Mouse (Mus musculus) MEL (cell line): ENCODE results near the gene U2af1l4. TPM values are rescaled to one million over a fixed set of nuclear protein-coding genes. Genes with fewer than 3 reads are reported as not detected.

Experiments used
- DNase-seq: peaks from one replicate; pipeline ENCODE4 v3.0.0; 2011; ENCODE audit warnings: low read depth, low spot score
- H3K27ac ChIP-seq: 2 replicates; pipeline ENCODE4 v1.5.1; 2012; ENCODE audit warnings: low read depth, mild to moderate bottlenecking, control low read depth, low read length, moderate library complexity; ENCODE audit not compliant: control insufficient read depth
- H3K27me3 ChIP-seq, 2 experiments: fragments of 150-350 bp in 1 of 2; sonication (generic) in 1 of 2; 2 replicates each; pipeline ENCODE4 v1.6.1; 2012; ENCODE audit warnings: low read length in 2 of 2, mild to moderate bottlenecking in 2 of 2, improper control_type of control experiment in 1 of 2, moderate library complexity in 1 of 2; ENCODE audit not compliant: insufficient read depth in 2 of 2, control insufficient read depth in 1 of 2
- H3K36me3 ChIP-seq, 2 experiments: 2 replicates each; pipeline ENCODE4 v1.6.1; 2012 to 2014; ENCODE audit warnings: low read length in 2 of 2, improper control_type of control experiment in 1 of 2, inconsistent platforms in 1 of 2, mild to moderate bottlenecking in 1 of 2; ENCODE audit not compliant: insufficient read depth in 2 of 2, control insufficient read depth in 1 of 2
- H3K4me1 ChIP-seq, 2 experiments: fragments of 150-350 bp in 1 of 2; sonication (generic) in 1 of 2; 2 replicates each; pipeline ENCODE4 v1.6.1; 2012; ENCODE audit warnings: low read length in 2 of 2, improper control_type of control experiment in 1 of 2, mild to moderate bottlenecking in 1 of 2; ENCODE audit not compliant: insufficient read depth in 2 of 2, control insufficient read depth in 1 of 2
- H3K4me3 ChIP-seq, 2 experiments: fragments of 150-350 bp in 1 of 2; sonication (generic) in 1 of 2; 2 replicates each; pipeline ENCODE4 v1.5.1; 2012; ENCODE audit warnings: low read depth in 2 of 2, low read length in 2 of 2, mild to moderate bottlenecking in 2 of 2, moderate library complexity in 2 of 2, control low read depth in 1 of 2, improper control_type of control experiment in 1 of 2; ENCODE audit not compliant: control insufficient read depth in 1 of 2, insufficient read depth in 1 of 2
- H3K79me2 ChIP-seq: 2 replicates; pipeline ENCODE4 v1.6.1; 2012; ENCODE audit warnings: mild to moderate bottlenecking, low read length, moderate library complexity; ENCODE audit not compliant: control insufficient read depth, poor library complexity, insufficient read depth
- H3K9ac ChIP-seq: 2 replicates; pipeline ENCODE4 v1.6.1; 2012; ENCODE audit warnings: low read depth, mild to moderate bottlenecking, control low read depth, low read length, moderate library complexity; ENCODE audit not compliant: control insufficient read depth, poor library complexity, severe bottlenecking
- H3K9me3 ChIP-seq: fragments of 150-350 bp; sonication (generic); replicated peaks from 2 replicates; pipeline ENCODE4 v1.6.1; 2012; ENCODE audit warnings: mild to moderate bottlenecking, low read length, improper control_type of control experiment, moderate library complexity; ENCODE audit not compliant: insufficient read depth
- BHLHE40 ChIP-seq: IDR thresholded peaks from 2 replicates; pipeline ENCODE4 v1.6.1; 2012; ENCODE audit warnings: low read depth, mild to moderate bottlenecking, inconsistent platforms, low read length, improper control_type of control experiment, borderline replicate concordance
- CHD1 ChIP-seq: IDR thresholded peaks from 2 replicates; pipeline ENCODE4 v1.6.1; 2012; ENCODE audit warnings: low read depth, mild to moderate bottlenecking, inconsistent platforms, low read length, improper control_type of control experiment
- CHD2 ChIP-seq: IDR thresholded peaks from 2 replicates; pipeline ENCODE4 v1.6.1; 2011; ENCODE audit warnings: low read length, improper control_type of control experiment
- CTCF ChIP-seq, 3 experiments: IDR thresholded peaks in 2 of 3; conservative IDR thresholded peaks in 1 of 3; 2 replicates each; pipeline ENCODE4 v1.5.1; 2011 to 2012; ENCODE audit warnings: low read length in 3 of 3, low read depth in 2 of 3, mild to moderate bottlenecking in 2 of 3, improper control_type of control experiment in 1 of 3, inconsistent platforms in 1 of 3, mixed read lengths in 1 of 3, moderate library complexity in 1 of 3; ENCODE audit not compliant: control insufficient read depth in 1 of 3, insufficient read depth in 1 of 3, poor library complexity in 1 of 3, severe bottlenecking in 1 of 3
- ELF1 ChIP-seq: IDR thresholded peaks from 2 replicates; pipeline ENCODE4 v1.6.1; 2014; ENCODE audit warnings: low read depth, mild to moderate bottlenecking, inconsistent platforms, low read length, improper control_type of control experiment, moderate library complexity
- ETS1 ChIP-seq: IDR thresholded peaks from 2 replicates; pipeline ENCODE4 v1.6.1; 2012; ENCODE audit warnings: low read depth, mild to moderate bottlenecking, inconsistent platforms, low read length, improper control_type of control experiment, moderate library complexity
- GATA1 ChIP-seq: IDR thresholded peaks from 2 replicates; pipeline ENCODE4 v1.6.1; 2011; ENCODE audit warnings: low read depth, low read length, improper control_type of control experiment
- KAT2A ChIP-seq: conservative IDR thresholded peaks from 2 replicates; pipeline ENCODE4 v1.6.1; 2012; ENCODE audit warnings: low read depth, low read length, improper control_type of control experiment, inconsistent platforms
- MAX ChIP-seq: IDR thresholded peaks from 2 replicates; pipeline ENCODE4 v1.6.1; 2011; ENCODE audit warnings: low read length, improper control_type of control experiment
- MAZ ChIP-seq: IDR thresholded peaks from 2 replicates; pipeline ENCODE4 v1.6.1; 2012; ENCODE audit warnings: low read depth, mild to moderate bottlenecking, inconsistent platforms, low read length, improper control_type of control experiment
- MXI1 ChIP-seq: IDR thresholded peaks from 2 replicates; pipeline ENCODE4 v1.6.1; 2011; ENCODE audit warnings: mild to moderate bottlenecking, low read depth, low read length, improper control_type of control experiment
- MYC ChIP-seq: IDR thresholded peaks from 2 replicates; pipeline ENCODE4 v1.6.1; 2011; ENCODE audit warnings: low read depth, mild to moderate bottlenecking, low read length, improper control_type of control experiment, moderate library complexity
- POLR2AphosphoS2 ChIP-seq: IDR thresholded peaks from 2 replicates; pipeline ENCODE4 v1.6.1; 2011; ENCODE audit warnings: low read length, improper control_type of control experiment
- POLR2AphosphoS5 ChIP-seq: IDR thresholded peaks from 2 replicates; pipeline ENCODE4 v1.6.1; 2012; ENCODE audit warnings: low read depth, borderline replicate concordance, mild to moderate bottlenecking, inconsistent platforms, low read length, moderate library complexity, mixed read lengths
- RAD21 ChIP-seq: IDR thresholded peaks from 2 replicates; pipeline ENCODE4 v1.6.1; 2011; ENCODE audit warnings: mild to moderate bottlenecking, low read depth, low read length, improper control_type of control experiment
- SIN3A ChIP-seq: IDR thresholded peaks from 2 replicates; pipeline ENCODE4 v1.6.1; 2012; ENCODE audit warnings: low read length, improper control_type of control experiment, inconsistent platforms
- TCF12 ChIP-seq: IDR thresholded peaks from 2 replicates; pipeline ENCODE4 v1.6.1; 2014; ENCODE audit warnings: low read depth, mild to moderate bottlenecking, inconsistent platforms, low read length, improper control_type of control experiment, moderate library complexity
- UBTF ChIP-seq: IDR thresholded peaks from 2 replicates; pipeline ENCODE4 v1.6.1; 2012; ENCODE audit warnings: low read depth, mild to moderate bottlenecking, inconsistent platforms, low read length, improper control_type of control experiment, moderate library complexity, borderline replicate concordance; ENCODE audit not compliant: insufficient read depth
- ZC3H11A ChIP-seq: IDR thresholded peaks from 2 replicates; pipeline ENCODE4 v1.6.1; 2012; ENCODE audit warnings: low read depth, mild to moderate bottlenecking, inconsistent platforms, low read length, improper control_type of control experiment
- ZKSCAN1 ChIP-seq: IDR thresholded peaks from 2 replicates; pipeline ENCODE4 v1.6.1; 2012; ENCODE audit warnings: low read depth, mild to moderate bottlenecking, inconsistent platforms, low read length, improper control_type of control experiment, moderate library complexity
- ZMIZ1 ChIP-seq: IDR thresholded peaks from 2 replicates; pipeline ENCODE4 v1.6.1; 2012; ENCODE audit warnings: low read depth, mild to moderate bottlenecking, inconsistent platforms, low read length, improper control_type of control experiment, moderate library complexity
- ZNF384 ChIP-seq: IDR thresholded peaks from 2 replicates; pipeline ENCODE4 v1.6.1; 2012; ENCODE audit warnings: low read depth, mild to moderate bottlenecking, inconsistent platforms, low read length, improper control_type of control experiment
- polyA plus RNA-seq, 2 experiments: library from polyadenylated mRNA; stranded (reverse) in 1 of 2; unstranded in 1 of 2; fragments of >175 nt in 1 of 2; fragments of >200 nt in 1 of 2; gene quantifications; 2 replicates each; pipeline versions ENCODE4 v1.2.1 to v1.2.4; 2012; ENCODE audit warnings: low replicate concordance in 2 of 2, low read depth in 1 of 2; ENCODE audit not compliant: insufficient read length in 2 of 2, insufficient read depth in 1 of 2, missing spikeins in 1 of 2
- total RNA-seq: library from RNA; depleted of rRNA; stranded (reverse); fragments of 300-350 nt; gene quantifications from 2 replicates; pipeline ENCODE4 v1.2.3, GENCODE M21; 2012

The U2af1l4 gene
- total and polyA plus RNA-seq, 3 experiments, result 72.5 to 74.2 TPM; not detected in 1

GRCm38 (mm10) chr7:30596093-30596492 lies 33.0 kb downstream of the U2af1l4 start:
- H3K4me3 ChIP-seq, result no peak overlapping the region
- no peak overlapping the region for H3K27ac ChIP-seq
- TF ChIP-seq ELF1 (no peak), SIN3A (no peak), ZNF384 (no peak), ETS1 (no peak), CHD2 (no peak), UBTF (no peak), ZC3H11A (no peak), ZMIZ1 (no peak), RAD21 (no peak), TCF12 (no peak)
- H3K36me3 ChIP-seq, result peaks cover 0 to 13% of the 10 kb centered on the region in 2 experiments; a peak in 2 of 4 replicates
- peaks cover 1% of the 10 kb centered on the region for H3K79me2 ChIP-seq
- H3K27me3 ChIP-seq, result no peaks in the 10 kb centered on the region
- no peaks in the 10 kb centered on the region for H3K9me3 ChIP-seq
- peaks cover 7 to 35% of the 10 kb centered on the region in 2 experiments; a peak in 3 of 4 replicates for H3K4me1 ChIP-seq
- H3K9ac ChIP-seq, result no peak overlapping the region
- DNase-seq, result no peak

DNA sequence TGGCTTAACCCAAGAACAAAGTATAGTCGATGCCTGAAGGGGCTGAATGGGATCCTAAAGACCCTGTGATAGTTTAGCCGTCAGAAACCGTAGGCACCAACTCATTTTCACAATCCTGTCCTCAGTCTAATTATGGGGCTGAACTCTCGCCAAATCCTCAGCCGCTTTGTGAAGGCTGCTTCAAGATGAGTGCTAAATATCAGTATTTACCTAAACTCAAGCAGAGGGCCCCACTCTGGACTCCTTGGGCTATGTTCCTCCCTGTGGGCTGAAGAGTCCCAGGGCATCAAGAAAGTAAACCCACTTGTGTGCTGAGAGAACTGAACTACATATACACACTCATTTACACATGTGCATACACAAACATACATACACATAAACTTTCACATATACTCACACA lies 33.7 kb downstream of the U2af1l4 start:
- no peak overlapping the region for H3K9ac ChIP-seq
- H3K79me2 ChIP-seq, result no peaks in the 10 kb centered on the region; the same call in 1 of the 2 replicates
- no peak overlapping the region for H3K4me3 ChIP-seq
- peaks cover 7 to 29% of the 10 kb centered on the region in 2 experiments; a peak in 3 of 4 replicates for H3K4me1 ChIP-seq
- no peaks in the 10 kb centered on the region for H3K9me3 ChIP-seq
- TF ChIP-seq ZMIZ1, result no peak
- no peak for TF ChIP-seq POLR2AphosphoS2
- no peak for TF ChIP-seq MAX
- no peak for TF ChIP-seq ELF1
- no peak for TF ChIP-seq GATA1
- TF ChIP-seq SIN3A, result no peak
- TF ChIP-seq MYC, result no peak
- no peak for TF ChIP-seq MAZ
- no peak for TF ChIP-seq POLR2AphosphoS5
- TF ChIP-seq CHD2, result no peak
- no peak for TF ChIP-seq MXI1
- no peak for TF ChIP-seq ZKSCAN1
- TF ChIP-seq KAT2A, result no peak
- TF ChIP-seq UBTF, result no peak
- TF ChIP-seq CTCF (IDR thresholded peaks at IDR 0.05 in 2 of 3, conservative IDR thresholded peaks at IDR 0.05 in 1 of 3; ENCODE audit: control insufficient read depth in 1 of 3, insufficient read depth in 1 of 3, low read depth in 2 of 3, low read length in 3 of 3, poor library complexity in 1 of 3, severe bottlenecking in 1 of 3), result no peak
- no peak for TF ChIP-seq TCF12
- TF ChIP-seq BHLHE40, result no peak
- TF ChIP-seq ETS1, result no peak
- TF ChIP-seq ZC3H11A, result no peak
- no peak for TF ChIP-seq CHD1
- peaks cover 0 to 11% of the 10 kb centered on the region in 2 experiments; a peak in 2 of 4 replicates for H3K36me3 ChIP-seq
- DNase-seq, result no peak
- no peak overlapping the region for H3K27ac ChIP-seq
- no peaks in the 10 kb centered on the region for H3K27me3 ChIP-seq
